Mouse (Mus musculus): Measurements from ENCODE around the gene Rhox4c.
"Not testable (repeated sequence)": the region's sequence is repeated elsewhere in the genome, so short reads cannot be mapped to it uniquely, and the experiment has no call there.

DNA sequence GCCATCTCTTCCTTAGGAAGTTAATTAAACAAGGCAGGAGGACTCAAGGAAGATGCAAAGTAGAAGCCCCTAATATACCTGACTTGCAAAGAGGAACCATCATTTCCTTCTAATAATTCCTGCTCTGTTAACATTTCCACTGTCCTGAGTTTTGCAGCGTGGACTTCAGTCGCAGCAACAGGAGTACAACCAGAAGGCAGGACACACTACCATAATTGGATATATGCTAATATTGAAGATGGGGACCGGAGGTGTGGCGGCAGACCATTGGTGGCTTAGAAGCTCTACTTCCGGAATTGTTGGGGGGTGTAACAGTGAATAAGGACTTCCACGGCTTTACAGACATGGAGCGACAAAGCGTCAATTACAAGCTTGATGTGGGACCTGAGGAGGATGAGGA lies 50.0 kb downstream of the Rhox4c start, which contains the start of gene Rhox2e:
- not testable (repeated sequence) for TF ChIP-seq POLR2A, CTCF (IDR thresholded peaks at IDR 0.05; ENCODE audit: insufficient read depth, low read depth, low read length)
